Mouse (Mus musculus) lung, postnatal 36 days (tissue): ENCODE measurements around the gene Ebf3.

ENCODE experiments used
- DNase-seq: peaks from one replicate; pipeline ENCODE4 v3.0.0; 2022; ENCODE audit warnings: mixed read lengths

The Ebf3 gene

DNA sequence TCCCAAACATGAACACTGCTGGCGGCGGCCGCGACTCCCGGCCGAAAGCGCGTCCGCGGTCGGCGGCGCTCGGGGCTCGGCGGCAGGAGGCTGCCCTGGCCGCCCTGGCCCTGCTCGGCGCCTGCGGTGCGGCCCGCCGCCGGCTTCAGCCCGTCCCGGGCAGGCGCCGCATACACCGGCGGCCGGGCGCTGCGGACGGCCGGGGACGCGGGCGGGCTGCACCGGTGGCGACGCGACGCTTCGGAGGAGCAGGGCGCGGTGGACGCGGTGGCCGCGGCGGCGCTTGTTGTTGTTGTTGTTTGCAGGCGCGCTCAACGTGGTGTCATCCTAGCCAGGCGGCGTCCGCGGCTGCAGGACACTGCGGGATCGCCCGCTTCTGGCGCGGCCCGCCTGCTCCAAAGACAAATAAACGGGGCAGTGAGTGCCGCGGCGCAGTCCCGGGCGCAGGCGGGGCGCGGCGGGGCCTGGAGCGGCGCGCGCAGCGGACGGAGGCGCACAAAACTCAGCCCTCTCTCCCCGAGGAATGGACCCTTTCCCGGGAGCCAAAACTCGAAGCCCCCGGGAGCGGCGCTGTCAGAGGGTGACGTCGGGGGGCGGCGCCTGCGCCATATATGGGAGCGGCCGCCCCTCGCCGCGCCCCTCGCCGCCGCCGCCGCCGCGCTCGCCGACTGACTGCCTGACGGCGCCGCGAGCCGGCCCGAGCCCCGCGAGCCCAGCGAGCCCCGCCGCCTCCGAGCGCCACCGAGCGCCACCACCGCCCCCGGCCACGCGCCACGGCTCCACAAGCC lies at the start of gene Ebf3:
TSS of gene Ebf3 (minus strand) at position 542 of the 788 bp plus-strand sequence.
- DNase-seq: peak; percentile 72

- peak; percentile 3 for DNase-seq
Measured at GRCm38 (mm10) chr7:137346860-137347259, 32.6 kb upstream of the Ebf3 start.

DNA sequence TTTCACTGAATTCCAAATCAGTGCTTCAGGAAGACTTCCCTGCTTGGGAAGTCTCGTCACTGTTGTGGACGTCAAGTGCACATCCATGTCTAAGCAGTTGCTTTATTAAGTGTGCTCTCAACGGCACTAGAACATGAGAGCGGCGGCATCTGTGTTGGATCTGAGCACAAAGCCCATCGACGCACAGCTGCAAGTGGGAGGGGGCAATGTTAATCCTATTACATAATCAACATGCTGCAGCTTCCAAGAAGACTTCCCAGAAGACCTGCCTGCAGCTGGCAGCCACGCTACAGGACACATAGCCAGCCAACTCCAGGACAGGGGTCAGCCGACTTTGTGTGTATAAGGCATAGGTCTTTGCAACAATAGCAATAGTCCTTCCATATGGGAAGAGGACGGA lies 31.8 kb upstream of the Ebf3 start:
- DNase-seq: peak; percentile 32

GRCm38 (mm10) chr7:137333951-137334350 lies 19.7 kb upstream of the Ebf3 start:
- no peak for DNase-seq

- no peak for DNase-seq
Measured at GRCm38 (mm10) chr7:137322926-137323325, 8.7 kb upstream of the Ebf3 start.

- DNase-seq: no peak
Measured at GRCm38 (mm10) chr7:137321961-137322784, 7.9 kb upstream of the Ebf3 start.

DNA sequence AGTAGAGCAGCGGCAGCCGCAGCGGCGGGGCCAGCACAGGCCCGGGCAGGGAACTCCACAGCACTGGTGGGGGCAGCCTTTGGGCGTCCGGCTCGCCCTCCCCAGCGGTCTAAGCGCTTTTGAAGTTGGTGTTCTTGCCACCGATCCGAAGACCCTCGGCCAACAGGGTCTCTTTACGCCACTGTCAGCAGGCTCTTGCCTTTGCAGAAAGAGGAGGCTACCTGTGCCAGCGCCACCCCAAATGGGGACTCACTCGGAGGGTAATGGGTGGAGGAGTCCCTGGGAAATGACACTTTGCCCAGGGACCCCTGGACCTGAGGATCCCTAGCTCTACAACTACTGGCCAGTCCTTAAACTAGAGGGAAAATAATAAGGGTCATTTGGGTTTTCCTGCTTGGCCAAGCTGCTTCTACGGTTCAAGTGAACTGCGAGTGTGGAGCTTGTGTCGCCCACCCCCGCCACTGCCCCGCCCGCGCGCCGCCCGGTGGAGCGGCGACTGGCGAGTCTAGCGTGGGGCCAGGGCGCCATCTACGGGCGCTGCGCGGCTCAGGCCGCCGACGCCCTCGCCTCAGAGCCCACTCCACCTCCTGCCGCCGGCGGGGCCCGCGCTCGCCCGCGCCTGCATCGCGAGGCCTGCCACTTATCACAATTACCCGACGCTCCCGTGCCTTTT lies 7.0 kb upstream of the Ebf3 start:
- DNase-seq: peak; percentile 40

DNA sequence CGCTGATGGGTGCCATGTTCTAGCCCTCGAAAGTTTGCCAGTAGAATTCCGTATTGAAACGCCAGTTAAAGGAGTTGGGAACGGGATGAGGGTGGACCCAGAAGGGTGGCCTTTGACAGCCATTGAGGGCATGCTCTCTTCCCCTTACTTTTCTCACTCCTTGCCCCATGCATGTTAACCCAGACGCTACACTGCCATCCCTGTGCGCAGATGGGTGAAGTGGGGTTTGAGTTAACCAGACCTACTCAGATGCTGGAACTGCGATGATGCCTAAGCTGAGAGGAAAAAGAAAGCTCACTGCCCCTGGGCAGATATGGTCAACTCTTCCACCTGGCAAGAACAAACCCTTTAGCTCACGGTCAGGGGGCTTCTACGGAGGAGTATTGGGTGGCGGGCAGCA lies 6.1 kb upstream of the Ebf3 start:
- DNase-seq: no peak

DNA sequence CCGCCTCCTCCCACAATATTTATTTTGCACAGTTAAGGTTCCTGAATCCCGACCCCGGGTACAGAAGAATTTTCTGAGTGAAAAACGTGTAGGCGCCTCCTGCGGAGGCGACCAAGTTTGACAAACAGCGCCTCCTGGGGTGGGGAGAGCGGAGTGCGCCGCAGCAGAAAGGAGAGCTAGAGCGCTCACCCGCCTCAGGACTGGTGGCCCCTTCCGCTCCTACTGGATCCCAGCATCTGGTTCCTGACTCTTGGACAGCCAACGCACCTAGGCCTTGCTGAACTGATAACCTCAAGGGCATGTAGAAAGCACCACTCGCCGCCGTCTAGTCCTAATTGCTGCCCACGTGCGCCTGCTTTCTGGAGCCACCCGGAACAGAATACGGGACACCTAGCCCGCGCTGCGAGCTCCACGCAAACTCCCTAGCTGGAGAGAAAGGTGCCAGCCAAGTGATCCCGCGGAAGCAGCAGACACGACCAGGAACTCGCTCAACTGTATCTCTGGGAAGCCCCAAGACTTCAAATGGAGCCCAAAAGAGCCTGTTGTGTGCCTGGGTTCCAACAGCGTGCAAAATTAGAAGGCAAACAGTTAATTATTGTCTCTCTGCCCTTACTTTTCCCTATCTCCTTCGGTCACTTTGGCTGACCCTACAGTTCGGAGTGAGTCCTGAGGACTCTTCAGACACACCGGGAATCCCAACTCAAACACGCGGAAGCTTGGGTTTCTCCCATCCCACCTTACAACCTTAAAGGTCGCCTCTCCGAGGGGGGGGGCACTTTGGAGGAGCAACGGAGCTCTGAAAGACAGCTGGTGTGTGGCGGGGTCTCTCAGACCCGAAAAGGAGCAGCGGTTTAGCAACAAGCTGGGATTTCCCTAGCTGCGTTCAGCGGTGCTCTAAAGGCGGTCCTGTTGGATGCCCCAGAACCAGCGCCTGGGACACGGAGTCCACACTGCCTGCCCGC lies 5.0 kb upstream of the Ebf3 start:
- DNase-seq: peak; percentile 43

DNA sequence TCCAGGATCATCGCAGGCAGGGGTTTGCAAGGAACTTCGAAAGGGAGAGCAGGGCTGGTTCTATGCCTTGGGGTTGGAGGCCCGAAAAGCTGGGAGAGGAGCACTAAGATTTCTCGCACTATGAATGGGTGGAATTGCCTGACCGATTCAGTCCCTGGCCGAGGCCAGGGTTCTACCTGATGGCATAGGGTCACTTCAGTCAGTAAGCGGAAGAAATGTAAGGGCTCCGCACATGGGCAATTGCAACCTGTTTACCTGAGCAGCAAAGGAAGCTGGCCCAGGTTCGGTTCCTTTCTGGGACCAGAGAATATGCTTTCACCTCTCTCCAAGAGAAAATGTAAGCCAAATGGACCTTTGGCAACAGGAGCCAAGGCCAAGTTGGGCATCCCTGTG lies 4.1 kb upstream of the Ebf3 start:
- DNase-seq: no peak

DNA sequence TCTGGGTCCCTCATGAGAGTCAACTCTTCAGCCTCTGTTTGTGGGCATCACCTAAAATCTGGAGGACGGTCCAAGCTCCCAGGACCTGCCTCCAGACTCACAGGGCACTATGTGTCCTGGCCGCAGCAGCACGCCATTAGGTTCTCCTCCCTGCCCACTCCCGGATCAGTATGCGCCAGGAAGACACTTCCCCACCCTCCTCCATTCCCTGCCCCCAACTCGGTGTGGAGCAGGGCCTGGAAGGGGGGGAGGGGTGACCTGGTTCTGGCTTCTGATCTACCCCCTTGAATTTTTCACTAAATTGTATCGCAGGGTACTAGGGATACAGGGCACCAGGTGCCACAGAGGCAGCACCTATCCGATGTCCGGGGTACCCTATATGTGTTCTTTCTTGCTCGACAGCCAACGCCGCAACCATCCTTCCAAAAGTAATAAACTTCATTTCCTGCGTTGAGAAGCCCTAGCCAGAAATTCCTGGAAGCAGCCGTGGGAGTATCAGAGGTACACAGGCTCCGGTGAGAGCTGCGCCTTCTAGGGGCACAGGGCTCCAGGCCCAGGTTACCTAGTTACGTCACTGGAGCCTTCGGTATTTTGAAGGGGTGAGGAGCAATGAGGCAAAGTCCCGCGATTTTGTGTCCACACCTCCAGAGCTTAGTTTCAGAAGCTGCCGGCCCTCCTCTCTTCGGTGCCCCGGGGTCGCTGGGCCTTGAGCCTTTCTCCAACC lies 3.6 kb upstream of the Ebf3 start:
- no peak for DNase-seq

GRCm38 (mm10) chr7:137316926-137317658 lies 2.8 kb upstream of the Ebf3 start:
- DNase-seq: no peak

DNA sequence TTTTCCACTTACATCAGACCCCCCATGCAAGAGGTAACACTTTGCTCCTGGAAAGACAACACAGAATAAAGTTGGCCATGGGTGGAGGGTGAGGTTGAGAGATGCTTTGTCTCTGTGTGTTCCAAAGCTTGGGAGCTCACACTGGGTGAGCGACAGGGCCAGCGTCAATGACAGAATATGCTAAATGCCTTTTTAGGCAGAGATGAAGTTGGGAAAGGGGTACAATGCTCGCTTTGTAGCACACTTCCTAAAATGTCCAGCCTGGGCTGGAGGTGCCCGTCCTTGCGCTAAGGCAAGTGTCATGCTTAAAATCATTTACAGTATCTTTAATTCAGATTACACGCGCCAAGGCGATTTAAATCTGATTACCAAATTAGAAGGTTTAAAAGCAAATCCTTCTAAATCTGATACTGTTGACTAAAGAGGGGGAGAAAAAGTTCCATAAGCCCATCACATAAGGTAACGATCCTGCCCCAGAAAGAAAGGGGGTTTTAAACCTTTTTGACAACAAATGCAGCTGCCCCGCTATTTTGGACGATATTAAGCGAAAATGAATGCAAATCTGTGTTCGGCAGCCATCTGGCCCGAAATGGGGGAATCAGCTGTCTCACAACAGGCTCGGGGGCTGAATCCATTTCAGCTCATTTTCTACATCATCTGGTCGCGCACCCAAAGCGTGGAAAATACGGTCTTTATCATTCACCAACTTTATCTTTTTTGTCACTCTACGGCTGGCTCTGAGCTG lies 2.1 kb upstream of the Ebf3 start:
- DNase-seq: no peak

DNA sequence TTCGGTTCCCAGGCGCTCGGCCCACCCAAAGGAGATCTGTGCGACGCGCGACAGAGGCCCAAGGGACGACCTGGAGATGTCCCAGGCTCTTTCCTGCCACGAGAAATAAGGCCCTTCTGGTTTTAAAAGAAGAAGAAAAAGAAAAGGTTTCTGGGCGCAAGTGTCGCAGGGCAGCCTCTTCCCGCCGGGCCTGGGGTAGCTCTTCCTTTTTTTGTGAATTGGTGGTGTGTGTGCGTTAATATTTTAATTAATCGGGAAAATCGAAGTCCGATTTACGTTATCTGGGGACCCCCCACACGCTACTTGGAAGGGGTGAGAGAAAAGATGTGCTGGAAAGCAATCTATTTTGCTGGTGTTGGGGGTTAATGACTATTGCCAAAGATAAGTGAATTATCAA lies 1.3 kb upstream of the Ebf3 start:
- no peak for DNase-seq

- DNase-seq: no peak
Measured at GRCm38 (mm10) chr7:137314710-137315543, 682 bp upstream of the Ebf3 start.

- DNase-seq: no peak
Measured at GRCm38 (mm10) chr7:137313183-137313903, 902 bp downstream of the Ebf3 start.

- DNase-seq: no peak
Measured at GRCm38 (mm10) chr7:137312933-137313182, 1.4 kb downstream of the Ebf3 start.

DNA sequence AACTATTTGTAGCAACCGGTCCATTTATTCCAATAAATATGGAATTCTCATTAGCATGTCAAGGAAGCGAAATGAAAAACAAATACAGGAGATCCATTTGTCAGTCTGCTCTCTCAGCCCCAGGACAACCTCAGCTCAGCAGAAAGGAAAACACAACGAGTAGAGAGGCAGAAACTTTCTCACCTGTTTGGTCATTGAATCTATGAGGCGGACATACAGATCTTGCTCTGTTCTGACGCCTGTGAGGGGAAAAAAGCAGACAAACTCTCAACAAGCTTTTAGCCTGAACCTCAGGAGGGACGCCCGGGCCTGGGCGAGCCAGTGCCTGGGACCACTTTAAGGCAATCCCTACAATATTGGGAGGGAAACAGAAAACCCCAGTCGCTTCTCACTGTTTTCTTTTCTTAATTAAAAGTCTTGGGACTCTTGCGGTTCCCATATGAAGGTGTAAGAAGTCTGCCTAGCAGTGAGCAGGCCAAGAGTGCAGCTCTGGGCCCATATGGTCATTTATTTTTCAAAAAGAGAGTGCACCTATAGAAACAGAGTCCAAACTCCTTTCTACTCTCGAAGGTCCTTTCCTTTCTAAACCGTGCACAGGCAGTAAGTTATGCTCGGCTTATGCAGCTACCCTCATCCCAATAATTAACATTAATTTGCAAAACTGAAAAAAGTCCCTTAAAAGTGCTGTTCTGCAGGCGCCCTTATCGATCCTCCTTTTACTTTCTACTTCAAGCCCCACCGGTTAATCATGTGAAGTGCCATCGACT lies 1.9 kb downstream of the Ebf3 start:
- no peak for DNase-seq
